Mouse (Mus musculus) spleen, embryonic (tissue): ENCODE data around the gene Gapvd1.

Source experiments
- CTCF ChIA-PET: fragments of 350-600 bp; sonication (Branson Sonifier 250); formaldehyde crosslinking; loops from one replicate; lab custom pipeline; 2022; lab: Charles Lee

Gapvd1 gene

GRCm38 (mm10) chr2:34727045-34727728, 27.8 kb downstream of the Gapvd1 start:
- CTCF ChIA-PET: no interaction called here

- CTCF ChIA-PET: no interaction called here
Observed at GRCm38 (mm10) chr2:34725269-34725668, 29.8 kb downstream of the Gapvd1 start.

GRCm38 (mm10) chr2:34718196-34718595, 36.8 kb downstream of the Gapvd1 start:
- CTCF ChIA-PET: no interaction called here

- CTCF ChIA-PET: no interaction called here
Observed at GRCm38 (mm10) chr2:34711904-34712303, 43.1 kb downstream of the Gapvd1 start.

GRCm38 (mm10) chr2:34708675-34709074, 46.4 kb downstream of the Gapvd1 start:
- CTCF ChIA-PET: no interaction called here

GRCm38 (mm10) chr2:34696592-34696991, 58.4 kb downstream of the Gapvd1 start:
- CTCF ChIA-PET: no interaction called here

GRCm38 (mm10) chr2:34692861-34693260, 62.2 kb downstream of the Gapvd1 start:
- CTCF ChIA-PET: no interaction called here

GRCm38 (mm10) chr2:34684076-34684870, 70.8 kb downstream of the Gapvd1 start:
- CTCF ChIA-PET: no interaction called here

GRCm38 (mm10) chr2:34677976-34678375, 77.1 kb downstream of the Gapvd1 start:
- CTCF ChIA-PET: no interaction called here

- CTCF ChIA-PET: no interaction called here
Observed at GRCm38 (mm10) chr2:34677061-34677460, 78.0 kb downstream of the Gapvd1 start.

- CTCF ChIA-PET: no interaction called here
Observed at GRCm38 (mm10) chr2:34673846-34674245, 81.2 kb downstream of the Gapvd1 start.

GRCm38 (mm10) chr2:34671385-34672026, 83.5 kb downstream of the Gapvd1 start:
- CTCF ChIA-PET: no interaction called here

GRCm38 (mm10) chr2:34670470-34670869, 84.6 kb downstream of the Gapvd1 start:
- CTCF ChIA-PET: interaction anchor here (0.7 kb wide), 1 partner anchor 144 kb away, joined by 3 read pairs; no protein-coding TSS in a partner anchor

GRCm38 (mm10) chr2:34669203-34669746, 85.8 kb downstream of the Gapvd1 start:
- CTCF ChIA-PET: no interaction called here

GRCm38 (mm10) chr2:34668440-34669191, 86.4 kb downstream of the Gapvd1 start:
- CTCF ChIA-PET: no interaction called here

GRCm38 (mm10) chr2:34667820-34668219, 87.2 kb downstream of the Gapvd1 start:
- CTCF ChIA-PET: no interaction called here

GRCm38 (mm10) chr2:34647410-34647809, 107.6 kb downstream of the Gapvd1 start:
- CTCF ChIA-PET: no interaction called here

GRCm38 (mm10) chr2:34646541-34646865, 108.5 kb downstream of the Gapvd1 start:
- CTCF ChIA-PET: interaction anchor here (0.6 kb wide), 1 partner anchor 357 kb away, joined by 3 read pairs; no protein-coding TSS in a partner anchor

GRCm38 (mm10) chr2:34645851-34646540, 109.0 kb downstream of the Gapvd1 start:
- CTCF ChIA-PET: interaction anchor here (0.6 to 0.7 kb wide), 4 partner anchors 10 to 672 kb away, joined by 3 to 7 read pairs (median 4); no protein-coding TSS in a partner anchor
